In genomic region chr12:8455046-8455445, GRCm38 (mm10) we compare ENCODE assay signal across 14 mouse cellular contexts.
"Had no signal": no experiment of that assay in that cellular context is flagged by ENCODE, and none has a peak within 500 bp of the region (broad histone marks: within the 10 kb centered on the region; RNA-seq: fewer than 3 reads in every experiment).

No protein-coding gene starts in this region.

- DNase-seq: kidney, postnatal 14 days; retina, postnatal 1 day; right cerebral cortex, postnatal 4 days; spleen, adult 18-20 months; thymus, adult 18-20 months; thymus, postnatal 36 days had no signal

- H3K27me3 ChIP-seq: kidney, embryonic 15.5 days; limb, embryonic 15.5 days; liver, embryonic 12.5 days; neural tube, embryonic 12.5 days had no signal

- H3K36me3 ChIP-seq: kidney, embryonic 15.5 days; limb, embryonic 15.5 days; liver, embryonic 12.5 days; midbrain, embryonic 12.5 days; neural tube, embryonic 12.5 days had no signal

- H3K4me3 ChIP-seq: kidney, embryonic 15.5 days; limb, embryonic 15.5 days; liver, embryonic 12.5 days; megakaryocyte, embryonic 14.5 days; midbrain, embryonic 12.5 days; neural tube, embryonic 12.5 days had no signal

- ATAC-seq: intestine, embryonic 16.5 days; liver, embryonic 12.5 days had no signal

- H3K9me3 ChIP-seq: kidney, embryonic 15.5 days; limb, embryonic 15.5 days; liver, embryonic 12.5 days; megakaryocyte, embryonic 14.5 days; midbrain, embryonic 12.5 days; neural tube, embryonic 12.5 days had no signal

- H3K4me2 ChIP-seq: kidney, embryonic 15.5 days; limb, embryonic 15.5 days; liver, embryonic 12.5 days; midbrain, embryonic 12.5 days; neural tube, embryonic 12.5 days had no signal

- H3K9ac ChIP-seq: kidney, embryonic 15.5 days; limb, embryonic 15.5 days; liver, embryonic 12.5 days; midbrain, embryonic 12.5 days; neural tube, embryonic 12.5 days had no signal

- H3K27ac ChIP-seq: kidney, embryonic 15.5 days; limb, embryonic 15.5 days; liver, embryonic 12.5 days; macrophage; midbrain, embryonic 12.5 days; neural tube, embryonic 12.5 days had no signal
